Mouse (Mus musculus) brown adipose tissue, adult 24 weeks (tissue): ENCODE results near the gene Fstl5. TPM values are rescaled to one million over a fixed set of nuclear protein-coding genes. Genes with fewer than 3 reads are reported as not detected.

ENCODE experiments used
- H3K27ac ChIP-seq: fragments of 200-500 bp; replicated peaks from 2 replicates; pipeline ENCODE4 v1.5.1; 2012; ENCODE audit warnings: low read depth, mild to moderate bottlenecking, low read length
- H3K4me1 ChIP-seq: fragments of 200-500 bp; 2 replicates; pipeline ENCODE4 v1.6.1; 2012; ENCODE audit warnings: low read length, mixed read lengths; ENCODE audit not compliant: control insufficient read depth, insufficient read depth, insufficient read length
- H3K4me3 ChIP-seq: fragments of 200-500 bp; 2 replicates; pipeline ENCODE4 v1.5.1; 2012; ENCODE audit warnings: low read depth, mild to moderate bottlenecking, low read length, moderate library complexity; ENCODE audit not compliant: insufficient read depth
- polyA plus RNA-seq: library from polyadenylated mRNA; stranded (reverse); fragments of >200 nt; gene quantifications from 2 replicates; pipeline ENCODE4 v1.2.4, GENCODE M21; 2012; ENCODE audit not compliant: missing spikeins, insufficient read depth, insufficient read length

Fstl5 gene
- not detected in 2 replicates for polyA plus RNA-seq

- no peak within 1 kb of the TSS for H3K27ac ChIP-seq
- no peak within 1 kb of the TSS for H3K4me3 ChIP-seq
- H3K4me1 ChIP-seq: no peaks in the 10 kb centered on the region
These were observed at the start of gene Fstl5 for GRCm38 (mm10) chr3:76074060-76074707. Gene Fstl5 (plus strand): TSS chr3:76074270.

GRCm38 (mm10) chr3:76025523-76025922 lies 48.5 kb upstream of the Fstl5 start:
- Histone ChIP-seq H3K4me3 (no peak overlapping the region), H3K4me1 (no peaks in the 10 kb centered on the region), H3K27ac (no peak overlapping the region)

- Histone ChIP-seq H3K27ac (no peak overlapping the region), H3K4me3 (no peak overlapping the region), H3K4me1 (no peaks in the 10 kb centered on the region)
These were observed 22.9 kb upstream of the Fstl5 start for GRCm38 (mm10) chr3:76051124-76051523.

GRCm38 (mm10) chr3:76061996-76062395 lies 12.1 kb upstream of the Fstl5 start:
- no peaks in the 10 kb centered on the region for H3K4me1 ChIP-seq
- no peak overlapping the region for H3K27ac ChIP-seq
- H3K4me3 ChIP-seq: no peak overlapping the region

GRCm38 (mm10) chr3:76067920-76068319 lies 6.2 kb upstream of the Fstl5 start:
- Histone ChIP-seq H3K4me3 (no peak overlapping the region), H3K4me1 (no peaks in the 10 kb centered on the region), H3K27ac (no peak overlapping the region)

GRCm38 (mm10) chr3:76072826-76073225 lies 1.2 kb upstream of the Fstl5 start:
- Histone ChIP-seq H3K4me1 (no peaks in the 10 kb centered on the region), H3K4me3 (no peak overlapping the region), H3K27ac (no peak overlapping the region)

GRCm38 (mm10) chr3:76140445-76140844 lies 66.4 kb downstream of the Fstl5 start:
- Histone ChIP-seq H3K27ac (no peak overlapping the region), H3K4me1 (no peaks in the 10 kb centered on the region), H3K4me3 (no peak overlapping the region)

GRCm38 (mm10) chr3:76147846-76148245 lies 73.8 kb downstream of the Fstl5 start:
- H3K4me3 ChIP-seq: no peak overlapping the region
- no peaks in the 10 kb centered on the region for H3K4me1 ChIP-seq
- no peak overlapping the region for H3K27ac ChIP-seq

- Histone ChIP-seq H3K27ac (no peak overlapping the region), H3K4me1 (no peaks in the 10 kb centered on the region), H3K4me3 (no peak overlapping the region)
These were observed 164.8 kb downstream of the Fstl5 start for GRCm38 (mm10) chr3:76238834-76239233.

- H3K4me3 ChIP-seq: no peak overlapping the region
- H3K27ac ChIP-seq: no peak overlapping the region
These were observed 177.3 kb downstream of the Fstl5 start for GRCm38 (mm10) chr3:76251385-76251784.

GRCm38 (mm10) chr3:76292993-76293392 lies 218.9 kb downstream of the Fstl5 start:
- Histone ChIP-seq H3K4me1 (no peaks in the 10 kb centered on the region), H3K4me3 (no peak overlapping the region), H3K27ac (no peak overlapping the region)

More at GRCm38 (mm10) chr3:76251385-76251784, 177.3 kb downstream of the Fstl5 start:
- H3K4me1 ChIP-seq: no peaks in the 10 kb centered on the region

- Histone ChIP-seq H3K4me3 (no peak overlapping the region), H3K27ac (no peak overlapping the region), H3K4me1 (no peaks in the 10 kb centered on the region)
These were observed 220.3 kb downstream of the Fstl5 start for GRCm38 (mm10) chr3:76294394-76294793.

GRCm38 (mm10) chr3:76301026-76301773 lies 227.1 kb downstream of the Fstl5 start:
- Histone ChIP-seq H3K4me3 (no peak overlapping the region), H3K4me1 (no peaks in the 10 kb centered on the region), H3K27ac (no peak overlapping the region)

- H3K27ac ChIP-seq: no peak overlapping the region
- no peak overlapping the region for H3K4me3 ChIP-seq
- H3K4me1 ChIP-seq: no peaks in the 10 kb centered on the region
These were observed 242.9 kb downstream of the Fstl5 start for GRCm38 (mm10) chr3:76316991-76317390.

GRCm38 (mm10) chr3:76319531-76319930 lies 245.5 kb downstream of the Fstl5 start:
- H3K27ac ChIP-seq: no peak overlapping the region

GRCm38 (mm10) chr3:76322431-76322830 lies 248.4 kb downstream of the Fstl5 start:
- H3K27ac ChIP-seq: no peak overlapping the region
- no peak overlapping the region for H3K4me3 ChIP-seq
- H3K4me1 ChIP-seq: no peaks in the 10 kb centered on the region

More at GRCm38 (mm10) chr3:76319531-76319930, 245.5 kb downstream of the Fstl5 start:
- H3K4me3 ChIP-seq: no peak overlapping the region
- no peaks in the 10 kb centered on the region for H3K4me1 ChIP-seq
